Mouse (Mus musculus): ENCODE results near the gene Shisa8.

The Shisa8 gene

GRCm38 (mm10) chr15:82221104-82221860 is 8.7 kb upstream of the Shisa8 start:
- no peak for DNase-seq

GRCm38 (mm10) chr15:82220003-82220675 is 7.5 kb upstream of the Shisa8 start:
- no peak for DNase-seq

- no peak for DNase-seq
These were observed 6.4 kb upstream of the Shisa8 start for GRCm38 (mm10) chr15:82218778-82219666.

- no peak for DNase-seq
These were observed 5.4 kb upstream of the Shisa8 start for GRCm38 (mm10) chr15:82217980-82218379.

- DNase-seq, result no peak
These were observed 4.4 kb upstream of the Shisa8 start for GRCm38 (mm10) chr15:82217039-82217438.

GRCm38 (mm10) chr15:82216142-82216827 is 3.7 kb upstream of the Shisa8 start:
- DNase-seq, result no peak

- DNase-seq, result no peak
These were observed 2.9 kb upstream of the Shisa8 start for GRCm38 (mm10) chr15:82215332-82216046.

- DNase-seq, result no peak
These were observed 607 bp upstream of the Shisa8 start for GRCm38 (mm10) chr15:82213222-82213621.

GRCm38 (mm10) chr15:82211911-82212751 is 484 bp downstream of the Shisa8 start:
- no peak for DNase-seq

GRCm38 (mm10) chr15:82211281-82211680 is 1.3 kb downstream of the Shisa8 start:
- DNase-seq, result no peak

GRCm38 (mm10) chr15:82210801-82211200 is 1.8 kb downstream of the Shisa8 start:
- no peak for DNase-seq

- no peak for DNase-seq
These were observed 3.1 kb downstream of the Shisa8 start for GRCm38 (mm10) chr15:82209295-82210050.

- no peak for DNase-seq
These were observed 4.3 kb downstream of the Shisa8 start for GRCm38 (mm10) chr15:82208307-82208706.

- DNase-seq, result no peak
These were observed 5.0 kb downstream of the Shisa8 start for GRCm38 (mm10) chr15:82207504-82208219.

- no peak for DNase-seq
These were observed 5.5 kb downstream of the Shisa8 start for GRCm38 (mm10) chr15:82207105-82207459.

GRCm38 (mm10) chr15:82206365-82207104 is 6.1 kb downstream of the Shisa8 start:
- DNase-seq, result no peak

- DNase-seq, result no peak
These were observed 7.8 kb downstream of the Shisa8 start for GRCm38 (mm10) chr15:82204680-82205371.

GRCm38 (mm10) chr15:82203611-82204351 is 8.8 kb downstream of the Shisa8 start:
- DNase-seq, result no peak
